Mouse (Mus musculus) MEL (cell line): ENCODE measurements at regions not wholly inside any gene's neighbourhood (a gene's known extent, or its start where the extent isn't known, plus 50 kb on each side); places are given as distances from the start of the nearest gene placed in this dataset.

Experiments
- CHD1 ChIP-seq: IDR thresholded peaks from 2 replicates; pipeline ENCODE4 v1.6.1; 2012; ENCODE audit warnings: low read depth, mild to moderate bottlenecking, inconsistent platforms, low read length, improper control_type of control experiment
- CTCF ChIP-seq, 3 experiments: IDR thresholded peaks in 2 of 3; conservative IDR thresholded peaks in 1 of 3; 2 replicates each; pipeline ENCODE4 v1.5.1; 2011 to 2012; ENCODE audit warnings: low read length in 3 of 3, low read depth in 2 of 3, mild to moderate bottlenecking in 2 of 3, improper control_type of control experiment in 1 of 3, inconsistent platforms in 1 of 3, mixed read lengths in 1 of 3, moderate library complexity in 1 of 3; ENCODE audit not compliant: control insufficient read depth in 1 of 3, insufficient read depth in 1 of 3, poor library complexity in 1 of 3, severe bottlenecking in 1 of 3
- ELF1 ChIP-seq: IDR thresholded peaks from 2 replicates; pipeline ENCODE4 v1.6.1; 2014; ENCODE audit warnings: low read depth, mild to moderate bottlenecking, inconsistent platforms, low read length, improper control_type of control experiment, moderate library complexity
- ETS1 ChIP-seq: IDR thresholded peaks from 2 replicates; pipeline ENCODE4 v1.6.1; 2012; ENCODE audit warnings: low read depth, mild to moderate bottlenecking, inconsistent platforms, low read length, improper control_type of control experiment, moderate library complexity
- GATA1 ChIP-seq: IDR thresholded peaks from 2 replicates; pipeline ENCODE4 v1.6.1; 2011; ENCODE audit warnings: low read depth, low read length, improper control_type of control experiment
- MEF2A ChIP-seq: IDR thresholded peaks from 2 replicates; pipeline ENCODE4 v1.6.1; 2014; ENCODE audit warnings: low read depth, mild to moderate bottlenecking, inconsistent platforms, low read length, improper control_type of control experiment; ENCODE audit not compliant: poor library complexity, insufficient replicate concordance, severe bottlenecking; ENCODE audit errors: extremely low read depth
- NRF1 ChIP-seq: IDR thresholded peaks from 2 replicates; pipeline ENCODE4 v1.6.1; 2014; ENCODE audit warnings: low read depth, mild to moderate bottlenecking, inconsistent platforms, low read length, improper control_type of control experiment, moderate library complexity; ENCODE audit not compliant: poor library complexity, insufficient read depth, severe bottlenecking
- POLR2A ChIP-seq, 2 experiments: IDR thresholded peaks; 2 replicates each; pipeline ENCODE4 v1.6.1; 2011 to 2012; ENCODE audit warnings: low read length in 2 of 2, mild to moderate bottlenecking in 2 of 2, control low read depth in 1 of 2, improper control_type of control experiment in 1 of 2, low read depth in 1 of 2, moderate library complexity in 1 of 2; ENCODE audit not compliant: control insufficient read depth in 1 of 2, insufficient read depth in 1 of 2, poor library complexity in 1 of 2
- UBTF ChIP-seq: IDR thresholded peaks from 2 replicates; pipeline ENCODE4 v1.6.1; 2012; ENCODE audit warnings: low read depth, mild to moderate bottlenecking, inconsistent platforms, low read length, improper control_type of control experiment, moderate library complexity, borderline replicate concordance; ENCODE audit not compliant: insufficient read depth
- USF1 ChIP-seq: IDR thresholded peaks from 2 replicates; pipeline ENCODE4 v1.6.1; 2014; ENCODE audit warnings: low read depth, mild to moderate bottlenecking, inconsistent platforms, low read length, improper control_type of control experiment, moderate library complexity
- USF2 ChIP-seq, 2 experiments: IDR thresholded peaks; 2 replicates each; pipeline ENCODE4 v1.6.1; 2011 to 2012; ENCODE audit warnings: improper control_type of control experiment in 2 of 2, low read length in 2 of 2, borderline replicate concordance in 1 of 2, inconsistent platforms in 1 of 2, low read depth in 1 of 2, mild to moderate bottlenecking in 1 of 2; ENCODE audit not compliant: insufficient read depth in 1 of 2
- ZKSCAN1 ChIP-seq: IDR thresholded peaks from 2 replicates; pipeline ENCODE4 v1.6.1; 2012; ENCODE audit warnings: low read depth, mild to moderate bottlenecking, inconsistent platforms, low read length, improper control_type of control experiment, moderate library complexity

DNA sequence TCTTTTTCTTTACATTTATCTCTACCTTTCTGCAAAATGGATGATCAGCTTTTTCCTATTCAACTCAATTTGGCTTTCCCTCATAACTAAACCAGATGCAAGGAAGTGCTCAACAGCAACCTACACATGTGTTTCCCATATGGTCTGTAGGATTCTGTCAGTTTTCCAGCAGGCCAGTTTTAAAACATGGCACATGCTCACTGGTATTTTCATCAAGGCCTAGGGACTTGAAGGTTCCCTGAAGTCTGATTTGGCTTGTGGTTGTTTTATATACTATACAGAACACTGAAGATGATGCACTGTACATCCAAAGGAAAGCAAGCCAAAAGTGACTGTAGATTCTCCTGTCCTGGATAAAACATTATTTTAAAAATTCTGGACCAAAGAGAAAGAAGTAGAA, 374.3 kb downstream of the Rfpl4b start:
- no peak for TF ChIP-seq GATA1
- no peak for TF ChIP-seq NRF1
- no peak for TF ChIP-seq MEF2A
- TF ChIP-seq CHD1 = no peak
- TF ChIP-seq CTCF (IDR thresholded peaks at IDR 0.05 in 2 of 3, conservative IDR thresholded peaks at IDR 0.05 in 1 of 3; ENCODE audit: control insufficient read depth in 1 of 3, insufficient read depth in 1 of 3, low read depth in 2 of 3, low read length in 3 of 3, poor library complexity in 1 of 3, severe bottlenecking in 1 of 3) = no peak
- TF ChIP-seq POLR2A (IDR thresholded peaks at IDR 0.05; ENCODE audit: control insufficient read depth in 1 of 2, insufficient read depth in 1 of 2, low read depth in 1 of 2, low read length in 2 of 2, poor library complexity in 1 of 2) = no peak
- TF ChIP-seq UBTF = no peak
- TF ChIP-seq USF2 (IDR thresholded peaks at IDR 0.05; ENCODE audit: borderline replicate concordance in 1 of 2, insufficient read depth in 1 of 2, low read depth in 1 of 2, low read length in 2 of 2) = no peak
- no peak for TF ChIP-seq ZKSCAN1
- TF ChIP-seq ELF1 = no peak
- TF ChIP-seq USF1 = no peak
- no peak for TF ChIP-seq ETS1
